Mouse (Mus musculus): ENCODE results near the gene Ak6. TPM values are rescaled to one million over a fixed set of nuclear protein-coding genes. Genes with fewer than 3 reads are reported as not detected.

The Ak6 gene
- total RNA-seq (2017) = 290 and 309 TPM in 2 replicates

DNA sequence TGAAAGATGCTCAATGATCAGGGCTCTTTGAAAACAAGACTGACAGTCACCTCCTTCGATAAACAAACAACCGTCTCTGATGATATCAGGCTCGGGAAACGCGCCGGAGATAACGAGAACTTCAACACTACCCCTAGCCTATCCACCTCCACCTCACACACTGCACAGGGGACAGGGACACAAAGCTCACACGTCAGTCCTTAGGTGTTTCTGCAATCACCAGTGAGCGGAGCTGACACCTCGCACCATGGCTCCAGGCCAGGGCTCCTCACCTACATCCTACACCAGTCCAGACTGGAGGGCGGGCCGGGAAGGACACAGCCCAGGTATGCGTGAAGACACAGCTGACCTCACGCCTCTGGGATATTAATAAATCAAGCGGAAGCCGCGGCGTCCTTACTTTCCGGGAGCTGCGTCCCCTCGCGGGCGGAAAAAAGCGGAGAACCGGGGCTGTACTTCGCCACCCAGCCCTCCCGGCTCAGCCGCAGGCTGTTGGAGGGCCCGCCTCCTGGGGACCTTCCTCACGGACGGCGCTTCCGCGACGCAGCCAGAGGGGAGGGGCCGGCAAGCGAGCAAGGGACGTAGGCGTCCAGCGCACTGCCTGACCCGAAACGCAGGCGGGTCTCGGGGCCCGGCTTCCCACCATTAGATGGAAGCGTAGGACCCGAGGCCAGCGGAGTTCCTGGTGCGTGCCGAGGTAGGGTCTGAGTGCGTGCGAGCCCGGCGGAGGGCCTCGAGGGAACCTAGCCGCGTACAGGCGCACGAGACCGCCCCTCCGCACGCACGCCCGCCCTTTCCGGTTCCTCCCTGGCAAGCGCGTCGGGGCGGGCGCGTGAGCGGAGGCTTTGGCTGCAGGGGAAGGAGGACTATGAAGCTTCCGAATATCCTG, at the start of gene Ak6, which contains the start of gene Rad17:
Gene Ak6, plus strand, starts transcription at position 430 of the 889 bp plus-strand sequence.
Gene Rad17, minus strand, starts transcription at position 502 of the 889 bp plus-strand sequence.
- ATAC-seq (replicated peaks; ENCODE audit: low read depth, poor library complexity, severe bottlenecking) = peak; percentile 95

DNA sequence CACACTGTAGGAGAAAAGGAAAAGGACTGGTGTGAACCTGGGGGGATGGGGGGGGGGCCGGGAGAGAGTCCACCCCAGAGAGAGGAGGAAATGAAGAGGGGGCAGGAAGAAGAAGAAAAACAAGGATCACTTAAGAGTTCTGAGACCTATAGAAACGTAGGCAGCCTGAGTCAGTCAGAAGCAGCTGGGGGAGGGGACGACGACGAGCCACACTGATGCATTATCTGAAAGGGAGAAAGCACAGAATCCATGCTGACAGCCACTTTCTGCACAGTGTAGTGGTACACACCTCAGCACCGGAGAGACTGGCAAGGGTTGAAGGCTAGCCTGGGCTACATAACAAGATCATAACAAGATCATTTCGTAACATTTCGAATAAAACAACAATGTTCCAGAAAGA, 49.7 kb upstream of the Ak6 start:
- ATAC-seq (replicated peaks; ENCODE audit: low read depth, poor library complexity, severe bottlenecking) = no peak

DNA sequence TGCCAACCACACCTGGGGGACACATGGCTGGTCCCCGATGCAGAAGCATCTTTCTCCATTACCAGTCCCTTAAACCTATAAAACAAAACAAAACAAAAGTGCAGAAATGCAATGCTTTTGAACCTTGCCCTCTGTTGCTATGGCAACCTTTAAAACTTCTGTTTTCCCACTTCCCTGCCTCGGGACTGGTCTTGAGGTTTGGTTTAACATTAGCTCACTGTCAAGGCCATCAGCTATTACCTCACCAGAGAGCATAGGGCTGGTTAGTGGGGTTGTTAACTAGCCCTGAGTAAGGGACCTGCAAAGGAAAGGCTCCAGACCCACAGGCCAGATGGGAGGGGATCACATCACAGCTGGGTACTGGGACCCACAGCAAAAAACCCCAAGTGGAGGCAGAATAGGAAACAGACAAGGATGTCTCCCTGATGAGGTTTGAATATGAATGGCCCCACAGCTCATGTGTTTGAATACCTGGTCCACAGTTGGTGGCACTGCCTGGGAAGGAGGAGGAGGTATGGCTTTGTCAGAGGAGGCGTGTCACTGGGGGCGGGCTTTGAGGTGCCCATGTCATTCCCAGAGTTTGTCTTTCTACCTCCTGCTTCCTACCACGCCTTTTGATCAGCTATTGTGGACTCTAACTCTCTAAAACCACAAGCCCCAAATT, 48.4 kb upstream of the Ak6 start:
- ATAC-seq (replicated peaks; ENCODE audit: low read depth, poor library complexity, severe bottlenecking) = peak; percentile 72

- ATAC-seq (replicated peaks; ENCODE audit: low read depth, poor library complexity, severe bottlenecking) = no peak
Measured at GRCm38 (mm10) chr13:100603031-100603737, 47.6 kb upstream of the Ak6 start.

- ATAC-seq (replicated peaks; ENCODE audit: low read depth, poor library complexity, severe bottlenecking) = no peak
Measured at GRCm38 (mm10) chr13:100603738-100604095, 47.1 kb upstream of the Ak6 start.

GRCm38 (mm10) chr13:100605845-100606244, 44.9 kb upstream of the Ak6 start:
- no peak for ATAC-seq (replicated peaks; ENCODE audit: low read depth, poor library complexity, severe bottlenecking)

GRCm38 (mm10) chr13:100607756-100608155, 43.0 kb upstream of the Ak6 start:
- ATAC-seq (replicated peaks; ENCODE audit: low read depth, poor library complexity, severe bottlenecking) = no peak

GRCm38 (mm10) chr13:100611266-100611665, 39.5 kb upstream of the Ak6 start:
- no peak for ATAC-seq (replicated peaks; ENCODE audit: low read depth, poor library complexity, severe bottlenecking)

DNA sequence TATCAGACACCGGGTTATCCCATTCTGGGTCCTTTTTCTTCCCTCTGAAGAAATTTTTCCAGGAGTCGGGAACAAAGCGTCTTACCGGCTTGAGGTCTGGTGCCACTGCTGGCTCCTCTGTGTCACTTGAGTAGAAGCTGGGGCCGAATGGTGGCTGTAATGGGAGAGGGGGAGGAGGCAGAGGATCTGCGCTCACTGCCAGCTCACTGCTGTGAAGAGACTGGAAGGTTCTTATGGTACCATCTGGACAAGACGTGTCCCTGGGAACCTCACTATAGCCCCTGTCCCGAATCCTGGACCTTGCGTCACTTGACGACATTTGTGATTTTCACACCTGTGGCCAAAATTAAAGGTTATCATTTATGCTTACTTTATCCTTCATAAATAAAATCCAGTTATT, 38.5 kb upstream of the Ak6 start:
- ATAC-seq (replicated peaks; ENCODE audit: low read depth, poor library complexity, severe bottlenecking) = no peak

DNA sequence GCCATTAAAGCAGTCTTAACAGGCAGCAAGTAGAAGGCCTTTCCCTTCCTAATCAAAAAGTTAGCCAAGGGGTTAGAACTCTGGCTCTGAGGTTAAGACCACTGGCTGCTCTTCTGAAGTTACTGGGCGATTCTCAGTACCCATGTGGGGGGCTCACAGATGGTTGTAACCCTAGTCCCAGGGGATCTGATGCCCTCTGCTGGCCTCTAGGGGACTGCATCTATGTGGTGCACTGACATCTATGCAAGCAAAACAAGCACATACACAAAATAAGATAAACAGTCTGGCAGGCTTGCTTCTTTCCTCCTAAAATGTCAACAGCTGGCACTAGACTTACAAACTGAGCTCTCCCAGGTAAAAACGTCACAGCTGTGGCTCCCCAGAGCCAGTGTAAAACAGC, 37.9 kb upstream of the Ak6 start:
- ATAC-seq (replicated peaks; ENCODE audit: low read depth, poor library complexity, severe bottlenecking) = no peak

GRCm38 (mm10) chr13:100616181-100617087, 34.3 kb upstream of the Ak6 start, which contains the start of gene Marveld2:
Gene Marveld2, minus strand, starts transcription at chr13:100616971.
- peak; percentile 76 for ATAC-seq (replicated peaks; ENCODE audit: low read depth, poor library complexity, severe bottlenecking)

GRCm38 (mm10) chr13:100617583-100617982, 33.2 kb upstream of the Ak6 start:
- ATAC-seq (replicated peaks; ENCODE audit: low read depth, poor library complexity, severe bottlenecking) = no peak

DNA sequence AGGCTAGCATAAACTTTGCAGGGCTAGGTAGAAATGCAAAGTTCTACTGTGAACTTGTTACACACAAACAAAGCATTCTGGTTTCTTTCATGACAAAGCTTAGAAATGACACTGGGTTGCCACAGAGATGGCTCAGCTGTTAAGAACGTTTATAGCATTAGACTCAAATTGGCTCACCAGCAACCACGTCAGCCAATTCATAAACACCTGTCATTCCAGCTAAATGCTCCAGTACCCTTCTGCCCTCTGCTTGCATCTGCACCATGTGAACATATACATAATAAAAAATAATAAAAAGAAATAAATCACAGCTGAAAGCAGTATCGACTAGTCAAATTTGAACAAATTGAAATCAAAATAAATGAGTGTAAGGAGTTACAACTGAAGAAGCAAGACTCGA, 28.5 kb upstream of the Ak6 start:
- no peak for ATAC-seq (replicated peaks; ENCODE audit: low read depth, poor library complexity, severe bottlenecking)

GRCm38 (mm10) chr13:100634106-100634691, 16.6 kb upstream of the Ak6 start:
- ATAC-seq (replicated peaks; ENCODE audit: low read depth, poor library complexity, severe bottlenecking) = peak; percentile 99

DNA sequence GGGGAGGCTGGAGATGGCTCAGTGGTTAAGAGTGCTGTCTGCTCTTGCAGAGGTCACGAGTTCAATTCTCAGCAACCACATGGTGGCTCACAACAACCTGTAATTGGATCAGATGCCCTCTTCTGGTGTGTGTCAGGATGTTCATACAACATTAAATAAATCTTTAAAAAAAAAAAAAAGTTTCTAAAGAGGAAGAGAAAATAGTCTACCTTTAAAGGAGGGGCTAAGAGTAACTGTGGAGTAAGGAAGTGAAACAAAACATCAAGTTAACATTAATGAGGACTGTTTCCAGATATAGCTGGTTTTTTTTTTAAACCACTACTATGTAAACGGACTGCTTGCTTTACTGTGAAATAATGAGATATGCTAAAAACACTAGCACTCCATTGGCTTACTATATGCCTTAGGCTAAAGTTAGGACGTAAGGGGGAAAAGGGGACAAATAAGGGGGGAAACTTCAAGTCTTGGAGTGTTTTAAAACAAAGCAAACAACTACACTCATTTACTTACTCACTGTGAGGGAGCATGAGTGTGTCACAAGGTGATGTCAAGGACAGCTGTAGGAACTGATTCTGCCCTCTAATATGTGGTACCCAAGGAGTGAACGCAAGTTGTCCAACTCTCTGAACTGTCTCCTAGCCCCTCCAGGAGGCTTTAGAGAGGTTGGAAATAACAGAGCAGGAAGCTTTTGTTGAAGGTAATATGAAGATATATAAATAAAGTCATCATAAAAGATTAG, 8.1 kb upstream of the Ak6 start:
- peak; percentile 76 for ATAC-seq (replicated peaks; ENCODE audit: low read depth, poor library complexity, severe bottlenecking)

- ATAC-seq (replicated peaks; ENCODE audit: low read depth, poor library complexity, severe bottlenecking) = no peak
Measured at GRCm38 (mm10) chr13:100648223-100648622, 2.6 kb upstream of the Ak6 start.

DNA sequence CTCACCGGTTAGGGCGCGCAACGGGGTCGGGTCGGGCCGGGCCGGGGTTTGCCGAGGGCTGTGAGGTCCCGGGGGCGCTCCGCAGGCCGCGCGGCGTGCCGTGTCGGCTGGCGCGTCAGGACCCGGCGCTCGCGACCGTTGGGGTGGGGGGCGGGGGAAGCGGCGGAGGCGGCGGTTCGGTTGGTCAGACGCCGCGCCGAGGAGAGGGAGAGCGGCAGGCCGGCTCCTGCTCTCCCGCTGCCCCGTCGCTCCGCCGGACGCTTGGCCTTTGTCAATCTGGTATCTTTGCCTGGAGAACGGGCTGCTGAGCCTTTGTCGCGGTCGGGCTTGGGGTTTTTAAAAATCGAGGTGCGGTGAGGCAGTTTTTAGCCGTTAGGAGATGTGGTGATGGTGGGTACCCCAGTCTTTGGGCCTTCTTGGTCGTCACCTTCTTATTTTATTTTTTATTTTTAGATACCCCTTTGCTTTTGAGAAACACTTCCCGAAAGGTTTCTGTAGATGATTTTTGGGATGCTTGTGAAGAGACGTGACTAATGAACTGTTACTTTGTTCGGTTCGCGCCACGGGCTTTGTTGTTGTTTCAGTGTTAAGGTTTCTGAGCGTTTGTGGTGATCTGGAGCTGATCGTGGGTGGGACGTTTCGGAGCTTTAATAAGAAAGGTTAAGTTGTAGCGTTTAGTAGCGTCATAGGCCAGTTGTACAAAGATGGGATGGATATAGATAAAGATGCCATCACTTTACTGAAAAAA, 834 bp downstream of the Ak6 start, which contains the start of gene Taf9:
Gene Taf9, plus strand, starts transcription at position 141 of the 748 bp plus-strand sequence.
- peak; percentile 7; the same call in 1 of the 2 replicates for ATAC-seq (replicated peaks; ENCODE audit: low read depth, poor library complexity, severe bottlenecking)

DNA sequence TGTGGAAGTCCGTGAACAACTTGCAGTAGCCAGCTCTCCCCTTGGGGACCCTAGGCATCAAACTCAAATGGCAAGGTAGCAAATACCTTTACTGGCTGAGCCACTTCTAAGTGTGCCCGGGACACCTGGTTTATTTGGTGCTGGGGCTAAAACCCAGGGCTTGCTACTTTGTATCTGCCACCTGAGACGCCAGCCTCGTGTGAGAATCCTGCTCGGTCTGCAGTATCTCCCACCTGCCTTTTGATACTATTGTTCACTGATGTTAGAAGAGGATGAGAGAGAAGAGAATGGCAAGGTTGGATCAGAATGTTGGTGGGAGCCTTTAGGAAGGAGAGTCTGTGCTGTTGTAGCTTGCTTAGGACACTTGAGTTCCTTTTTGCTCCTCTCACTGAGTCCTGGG, 7.3 kb downstream of the Ak6 start:
- ATAC-seq (replicated peaks; ENCODE audit: low read depth, poor library complexity, severe bottlenecking) = no peak

All from common myeloid progenitor, adult 5-6 weeks (primary cell).